Mouse (Mus musculus) thymus, adult 2 months (tissue): ENCODE results near the gene Arf5.

ENCODE experiments used
- CTCF ChIP-seq: fragments of 200-500 bp; IDR thresholded peaks from 2 replicates; pipeline ENCODE4 v1.5.1; 2012; ENCODE audit warnings: mild to moderate bottlenecking, control low read depth, low read length, moderate library complexity, borderline replicate concordance; ENCODE audit not compliant: control insufficient read depth, poor library complexity, insufficient read depth; ENCODE audit errors: extremely low read depth
- POLR2A ChIP-seq: fragments of 200-500 bp; IDR thresholded peaks from 2 replicates; pipeline ENCODE4 v1.6.1; 2012; ENCODE audit warnings: mild to moderate bottlenecking, low read length, control low read depth, moderate library complexity; ENCODE audit not compliant: control insufficient read depth, poor library complexity, insufficient read depth; ENCODE audit errors: extremely low read depth

GRCm38 (mm10) chr6:28423767-28424695 is 671 bp downstream of the Arf5 start:
- TF ChIP-seq CTCF (0 out of 2 replicates have a peak, but pooled peaks have one; percentile 38), POLR2A (no peak)
